Mouse (Mus musculus): ENCODE measurements around the gene Tdrd9. TPM values are rescaled to one million over a fixed set of nuclear protein-coding genes. Genes with fewer than 3 reads are reported as not detected.
A peak's percentile ranks its signal among the peaks of the same experiment; 100 is the strongest.

Tdrd9 gene
- polyA plus RNA-seq, 2 experiments: 0.04 to 0.06 TPM

DNA sequence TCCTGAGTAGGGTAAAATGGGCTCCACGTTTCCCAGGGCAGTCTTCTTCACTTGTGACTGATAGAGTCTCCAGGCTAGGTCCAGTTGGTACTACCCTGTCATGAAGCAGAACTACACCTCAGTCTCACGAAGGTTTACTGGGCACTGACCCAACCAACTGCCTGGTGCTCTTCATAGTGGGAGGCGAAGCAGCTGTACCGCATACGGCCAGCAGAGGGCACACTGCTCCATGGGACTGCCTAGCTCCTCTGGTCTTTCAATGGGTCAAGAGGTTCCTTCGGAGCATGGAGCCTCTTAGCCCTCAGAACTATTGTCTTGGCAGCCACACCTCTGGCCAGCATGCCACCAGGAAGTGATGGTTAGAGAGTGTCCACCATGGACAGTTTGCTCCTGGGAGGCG, 142.4 kb downstream of the Tdrd9 start:
- Histone ChIP-seq H3K36me3 (replicated peaks; ENCODE audit: control insufficient read depth, insufficient read depth, low read depth) (no peaks in the 10 kb centered on the region), H3K4me2 (ENCODE audit: low read depth) (no peak overlapping the region), H3K27me3 (ENCODE audit: control insufficient read depth, insufficient read depth, low read length) (no peaks in the 10 kb centered on the region), H3K4me1 (replicated peaks; ENCODE audit: control insufficient read depth in 2 of 2, insufficient read depth in 2 of 2, low read length in 1 of 2) (no peaks in the 10 kb centered on the region), H3K9me3 (ENCODE audit: control insufficient read depth, low read length) (no peaks in the 10 kb centered on the region), H3K4me3 (ENCODE audit: insufficient read depth in 1 of 2, low read depth in 2 of 2, low read length in 2 of 2) (no peak overlapping the region), H3K27ac (no peak overlapping the region), H3K9ac (replicated peaks) (no peak overlapping the region)
- no peak for ATAC-seq (ENCODE audit: insufficient read depth)
- 11% methylated on average over 7 of the region's 7 CpGs for WGBS (ENCODE audit: insufficient replicate concordance)
- DNase-seq (ENCODE audit: low read depth in 3 of 3, low spot score in 3 of 3): peak in 2 of 3 experiments; percentile 20 to 26
- TF ChIP-seq EP300 (IDR thresholded peaks at IDR 0.05; ENCODE audit: low read depth): no peak
- peak; percentile 99 for TF ChIP-seq CTCF (IDR thresholded peaks at IDR 0.05; ENCODE audit: low read depth)

DNA sequence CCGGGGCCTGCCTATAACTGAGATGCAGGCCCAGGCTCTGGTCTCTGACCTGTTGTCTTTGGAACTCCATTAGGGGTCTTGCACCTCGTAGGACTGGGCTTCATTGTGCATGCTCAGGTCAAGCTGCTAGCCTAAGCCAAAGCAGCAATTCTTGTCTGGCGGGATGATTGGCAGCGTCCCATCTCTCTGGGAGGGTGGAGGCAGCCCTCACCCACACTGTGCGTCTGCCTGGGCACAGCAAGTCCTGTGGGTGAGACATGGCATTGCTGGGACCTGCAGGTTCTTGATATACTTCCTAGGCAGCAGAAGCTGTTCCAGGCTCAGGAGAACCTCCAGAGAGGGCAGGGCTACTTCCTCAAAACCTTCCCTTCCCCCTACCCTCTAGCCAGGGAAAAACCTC, 145.6 kb downstream of the Tdrd9 start:
- no peak for ATAC-seq (ENCODE audit: insufficient read depth)
- Histone ChIP-seq H3K4me1 (replicated peaks; ENCODE audit: control insufficient read depth in 2 of 2, insufficient read depth in 2 of 2, low read length in 1 of 2) (no peaks in the 10 kb centered on the region), H3K36me3 (replicated peaks; ENCODE audit: control insufficient read depth, insufficient read depth, low read depth) (no peaks in the 10 kb centered on the region), H3K27ac (no peak overlapping the region), H3K9ac (replicated peaks) (no peak overlapping the region), H3K4me2 (ENCODE audit: low read depth) (no peak overlapping the region), H3K4me3 (ENCODE audit: insufficient read depth in 1 of 2, low read depth in 2 of 2, low read length in 2 of 2) (no peak overlapping the region), H3K27me3 (ENCODE audit: control insufficient read depth, insufficient read depth, low read length) (no peaks in the 10 kb centered on the region), H3K9me3 (ENCODE audit: control insufficient read depth, low read length) (no peaks in the 10 kb centered on the region)
- TF ChIP-seq CTCF (IDR thresholded peaks at IDR 0.05; ENCODE audit: low read depth) (no peak), EP300 (IDR thresholded peaks at IDR 0.05; ENCODE audit: low read depth) (no peak)
- no peak for DNase-seq (ENCODE audit: low read depth in 3 of 3, low spot score in 3 of 3)
- 46% methylated on average over 5 of the region's 5 CpGs for WGBS (ENCODE audit: insufficient replicate concordance)

DNA sequence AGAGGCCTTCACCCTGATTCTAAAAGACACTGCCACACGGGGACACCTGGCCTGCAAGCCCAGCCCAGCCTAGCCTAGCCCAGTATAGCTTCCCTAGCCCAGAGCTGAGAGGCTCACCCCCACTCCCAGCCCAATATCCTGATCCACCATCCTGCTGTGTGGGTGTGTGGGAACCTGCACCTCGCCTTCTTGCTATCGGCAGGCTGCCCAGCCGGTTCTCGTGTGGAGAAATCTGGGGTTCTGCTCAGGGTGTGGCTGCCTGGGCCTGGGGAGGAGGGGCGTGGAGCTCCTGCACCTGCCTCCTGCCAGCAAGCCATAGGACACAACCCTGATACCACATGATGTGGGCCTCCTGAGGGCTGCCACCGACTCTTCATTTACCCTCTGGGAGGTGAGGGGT, 146.3 kb downstream of the Tdrd9 start:
- Histone ChIP-seq H3K9ac (replicated peaks) (no peak overlapping the region), H3K36me3 (replicated peaks; ENCODE audit: control insufficient read depth, insufficient read depth, low read depth) (no peaks in the 10 kb centered on the region), H3K9me3 (ENCODE audit: control insufficient read depth, low read length) (no peaks in the 10 kb centered on the region), H3K4me2 (ENCODE audit: low read depth) (no peak overlapping the region), H3K27ac (no peak overlapping the region), H3K4me3 (ENCODE audit: insufficient read depth in 1 of 2, low read depth in 2 of 2, low read length in 2 of 2) (no peak overlapping the region), H3K27me3 (ENCODE audit: control insufficient read depth, insufficient read depth, low read length) (no peaks in the 10 kb centered on the region), H3K4me1 (replicated peaks; ENCODE audit: control insufficient read depth in 2 of 2, insufficient read depth in 2 of 2, low read length in 1 of 2) (no peaks in the 10 kb centered on the region)
- 51% methylated on average over 7 of the region's 7 CpGs for WGBS (ENCODE audit: insufficient replicate concordance)
- DNase-seq (ENCODE audit: low read depth in 3 of 3, low spot score in 3 of 3) (no peak), ATAC-seq (ENCODE audit: insufficient read depth) (no peak)
- TF ChIP-seq EP300 (IDR thresholded peaks at IDR 0.05; ENCODE audit: low read depth): no peak
- TF ChIP-seq CTCF (IDR thresholded peaks at IDR 0.05; ENCODE audit: low read depth): no peak

Small RNA genes lying within 50 kb of the gene (microRNA-seq; reads per million reads assigned to microRNA genes)
- gene Mir3073a (not detected), gene Mir3073b (not detected)

Other genes with a start within 250 kb of the Tdrd9 start
- gene Klc1, start 212.7 kb upstream of the Tdrd9 start, polyA plus RNA-seq (2012; rRNA removed): 11.3 and 16.3 TPM in 2 replicates
- gene Klc1, start 212.7 kb upstream of the Tdrd9 start, polyA plus RNA-seq (2014; fragmentation: Nextera tagmentation; extraction: Ambion mirVana): 14.3 and 17.2 TPM in 2 replicates
- 11.7 and 15.5 TPM in 2 replicates for gene Xrcc3, start 157.7 kb upstream of the Tdrd9 start, polyA plus RNA-seq (2012; rRNA removed)
- 6.6 and 7.5 TPM in 2 replicates for gene Xrcc3, start 157.7 kb upstream of the Tdrd9 start, polyA plus RNA-seq (2014; fragmentation: Nextera tagmentation; extraction: Ambion mirVana)
- gene Zfyve21, start 157.4 kb upstream of the Tdrd9 start, polyA plus RNA-seq (2012; rRNA removed): 35.3 and 38.4 TPM in 2 replicates
- gene Zfyve21, start 157.4 kb upstream of the Tdrd9 start, polyA plus RNA-seq (2014; fragmentation: Nextera tagmentation; extraction: Ambion mirVana): 52.0 and 54.5 TPM in 2 replicates
- gene Ppp1r13b, start 63.4 kb upstream of the Tdrd9 start, polyA plus RNA-seq (2012; rRNA removed): 2.5 and 2.8 TPM in 2 replicates
- gene Ppp1r13b, start 63.4 kb upstream of the Tdrd9 start, polyA plus RNA-seq (2014; fragmentation: Nextera tagmentation; extraction: Ambion mirVana): 2.9 and 3.6 TPM in 2 replicates
- gene Atp5mpl, start 4.6 kb upstream of the Tdrd9 start, polyA plus RNA-seq (2012; rRNA removed): 139 and 170 TPM in 2 replicates
- gene Atp5mpl, start 4.6 kb upstream of the Tdrd9 start, polyA plus RNA-seq (2014; fragmentation: Nextera tagmentation; extraction: Ambion mirVana): 631 and 642 TPM in 2 replicates
- gene Rd3l, start 9.8 kb downstream of the Tdrd9 start, polyA plus RNA-seq (2012; rRNA removed): not detected in 2 replicates
- not detected in 2 replicates for gene Rd3l, start 9.8 kb downstream of the Tdrd9 start, polyA plus RNA-seq (2014; fragmentation: Nextera tagmentation; extraction: Ambion mirVana)
- 0.09 and 0.10 TPM in 2 replicates for gene Aspg, start 135.1 kb downstream of the Tdrd9 start, polyA plus RNA-seq (2012; rRNA removed)
- gene Aspg, start 135.1 kb downstream of the Tdrd9 start, polyA plus RNA-seq (2014; fragmentation: Nextera tagmentation; extraction: Ambion mirVana): 0.19 TPM in 1 of 2 replicates, not detected in the other
- 0.26 TPM in 2 replicates for gene Kif26a, start 174.6 kb downstream of the Tdrd9 start, polyA plus RNA-seq (2012; rRNA removed)
- gene Kif26a, start 174.6 kb downstream of the Tdrd9 start, polyA plus RNA-seq (2014; fragmentation: Nextera tagmentation; extraction: Ambion mirVana): 0.03 and 0.08 TPM in 2 replicates

Measured in liver, embryonic 14.5 days (tissue).